Comparison of ENCODE assay signal across 25 mouse cellular contexts in genomic region chr11:118726430-118726829, GRCm38 (mm10).
"Had no signal": no experiment of that assay in that cellular context is flagged by ENCODE, and none has a peak within 500 bp of the region (broad histone marks: within the 10 kb centered on the region; RNA-seq: fewer than 3 reads in every experiment).

No protein-coding gene starts in this region.

- ATAC-seq: hindbrain, postnatal 0 days; intestine, embryonic 16.5 days; liver, embryonic 12.5 days had no signal

- H3K27me3 ChIP-seq: hindbrain, embryonic 12.5 days; hindbrain, embryonic 15.5 days; limb, embryonic 13.5 days; limb, embryonic 15.5 days; liver, embryonic 12.5 days had no signal

- H3K9me3 ChIP-seq: heart, embryonic 10.5 days; heart, embryonic 12.5 days; hindbrain, embryonic 12.5 days; hindbrain, embryonic 15.5 days; kidney, embryonic 15.5 days; limb, embryonic 13.5 days; limb, embryonic 15.5 days; liver, embryonic 12.5 days had no signal

- DNase-seq: gastrocnemius, postnatal 14 days; gastrocnemius, postnatal 36 days; heart, adult 18-20 months; heart, postnatal 10 days; heart, postnatal 4 days; kidney, adult 11 months; kidney, adult 2 months; kidney, postnatal 14 days; kidney, postnatal 36 days; layer of hippocampus, adult 9-11 months; layer of hippocampus, postnatal 36 days; left cerebral cortex, postnatal 4 days had no signal

- H3K9ac ChIP-seq: heart, embryonic 12.5 days; hindbrain, embryonic 12.5 days; hindbrain, embryonic 15.5 days; kidney, embryonic 15.5 days; limb, embryonic 13.5 days; limb, embryonic 15.5 days; liver, embryonic 12.5 days; liver, embryonic 14.5 days had no signal

- H3K36me3 ChIP-seq: heart, embryonic 10.5 days; heart, embryonic 12.5 days; hindbrain, embryonic 10.5 days; hindbrain, embryonic 12.5 days; hindbrain, embryonic 15.5 days; kidney, embryonic 15.5 days; limb, embryonic 13.5 days; limb, embryonic 15.5 days; liver, embryonic 12.5 days had no signal

- H3K4me2 ChIP-seq: heart, embryonic 12.5 days; hindbrain, embryonic 12.5 days; hindbrain, embryonic 15.5 days; kidney, embryonic 15.5 days; limb, embryonic 13.5 days; limb, embryonic 15.5 days; liver, embryonic 12.5 days had no signal

- H3K27ac ChIP-seq: heart, embryonic 10.5 days; hindbrain, embryonic 12.5 days; hindbrain, embryonic 15.5 days; hindbrain, postnatal 0 days; kidney, embryonic 15.5 days; kidney, postnatal 0 days; limb, embryonic 13.5 days; limb, embryonic 15.5 days; liver, embryonic 12.5 days; liver, embryonic 14.5 days had no signal

- H3K4me3 ChIP-seq: heart, embryonic 10.5 days; heart, embryonic 12.5 days; hindbrain, embryonic 10.5 days; hindbrain, embryonic 12.5 days; hindbrain, embryonic 15.5 days; kidney, embryonic 15.5 days; limb, embryonic 13.5 days; limb, embryonic 15.5 days; liver, embryonic 12.5 days had no signal
